Mouse (Mus musculus): ENCODE data around the gene Sos1. TPM values are rescaled to one million over a fixed set of nuclear protein-coding genes. Genes with fewer than 3 reads are reported as not detected.

Gene Sos1
- polyA plus RNA-seq, 1 experiment from 2014 or later = 2.3 TPM

GRCm38 (mm10) chr17:80450426-80451030, 29.7 kb downstream of the Sos1 start:
- peaks cover 14% of the 10 kb centered on the region for H3K36me3 ChIP-seq (ENCODE audit: control insufficient read depth, insufficient read depth)
- no peak for ATAC-seq (replicated peaks; ENCODE audit: extremely low read depth, insufficient read depth, low FRiP score)
- H3K4me1 ChIP-seq (ENCODE audit: control insufficient read depth, insufficient read depth, low read length) = no peaks in the 10 kb centered on the region
- H3K9me3 ChIP-seq (replicated peaks; ENCODE audit: control insufficient read depth, low read length) = no peaks in the 10 kb centered on the region
- H3K4me2 ChIP-seq (ENCODE audit: low read depth, low read length) = no peak overlapping the region
- WGBS = 56% methylated on average over 3 of the region's 3 CpGs
- no peak overlapping the region for H3K4me3 ChIP-seq (ENCODE audit: low read length)
- no peaks in the 10 kb centered on the region for H3K27me3 ChIP-seq (ENCODE audit: control insufficient read depth, insufficient read depth, low read length)
- no peak overlapping the region for H3K9ac ChIP-seq (ENCODE audit: low read length)
- H3K27ac ChIP-seq (ENCODE audit: low read length) = no peak overlapping the region

DNA sequence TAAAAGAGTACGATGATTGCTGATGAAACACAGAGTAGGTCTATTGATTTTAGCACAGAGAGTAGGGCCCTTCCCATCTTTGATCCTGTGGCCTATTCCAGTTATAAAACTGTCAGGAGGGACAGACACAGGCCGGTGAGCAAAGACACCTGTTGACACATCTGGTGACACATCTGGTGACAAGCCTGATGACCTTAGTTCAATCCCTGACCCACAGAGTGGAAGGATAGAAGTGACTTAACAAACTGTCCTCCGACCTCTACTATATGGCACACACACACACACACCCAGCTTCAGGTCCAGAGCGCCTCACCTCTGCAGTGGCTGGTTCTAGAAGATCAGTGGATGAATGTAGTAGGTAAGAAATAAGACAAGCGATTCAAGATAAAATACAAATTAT, 33.8 kb downstream of the Sos1 start:
- Histone ChIP-seq H3K9ac (ENCODE audit: low read length) (no peak overlapping the region), H3K9me3 (replicated peaks; ENCODE audit: control insufficient read depth, low read length) (no peaks in the 10 kb centered on the region), H3K27ac (ENCODE audit: low read length) (no peak overlapping the region), H3K4me2 (ENCODE audit: low read depth, low read length) (no peak overlapping the region), H3K27me3 (ENCODE audit: control insufficient read depth, insufficient read depth, low read length) (no peaks in the 10 kb centered on the region), H3K4me3 (ENCODE audit: low read length) (no peak overlapping the region), H3K36me3 (ENCODE audit: control insufficient read depth, insufficient read depth) (peaks cover 25% of the 10 kb centered on the region), H3K4me1 (ENCODE audit: control insufficient read depth, insufficient read depth, low read length) (no peaks in the 10 kb centered on the region)
- 89% methylated on average over 5 of the region's 5 CpGs for WGBS
- no peak for ATAC-seq (replicated peaks; ENCODE audit: extremely low read depth, insufficient read depth, low FRiP score)

DNA sequence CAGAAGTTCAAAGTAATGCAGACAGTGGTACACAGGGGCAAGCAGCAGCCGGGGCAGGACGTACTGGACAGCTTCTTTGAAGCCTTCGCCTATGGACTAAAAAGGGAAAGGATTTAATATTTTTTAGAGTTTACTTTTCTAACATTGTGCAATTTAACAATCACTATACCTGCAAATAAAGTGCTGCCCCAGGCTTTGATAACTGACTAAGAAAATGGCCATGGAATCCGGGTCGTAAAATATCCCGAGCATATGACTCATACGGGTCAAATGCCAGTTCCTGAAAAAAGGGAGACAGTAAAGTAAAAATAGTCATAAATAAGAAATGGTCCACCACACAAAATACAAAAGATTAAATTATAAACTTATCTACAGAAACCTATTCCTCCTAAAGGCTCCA, 34.8 kb downstream of the Sos1 start:
- no peak for ATAC-seq (replicated peaks; ENCODE audit: extremely low read depth, insufficient read depth, low FRiP score)
- 87% methylated on average over 7 of the region's 7 CpGs for WGBS
- Histone ChIP-seq H3K9me3 (replicated peaks; ENCODE audit: control insufficient read depth, low read length) (no peaks in the 10 kb centered on the region), H3K4me3 (ENCODE audit: low read length) (no peak overlapping the region), H3K27me3 (ENCODE audit: control insufficient read depth, insufficient read depth, low read length) (no peaks in the 10 kb centered on the region), H3K36me3 (ENCODE audit: control insufficient read depth, insufficient read depth) (peaks cover 25% of the 10 kb centered on the region), H3K9ac (ENCODE audit: low read length) (no peak overlapping the region), H3K4me1 (ENCODE audit: control insufficient read depth, insufficient read depth, low read length) (no peaks in the 10 kb centered on the region), H3K27ac (ENCODE audit: low read length) (no peak overlapping the region), H3K4me2 (ENCODE audit: low read depth, low read length) (no peak overlapping the region)

DNA sequence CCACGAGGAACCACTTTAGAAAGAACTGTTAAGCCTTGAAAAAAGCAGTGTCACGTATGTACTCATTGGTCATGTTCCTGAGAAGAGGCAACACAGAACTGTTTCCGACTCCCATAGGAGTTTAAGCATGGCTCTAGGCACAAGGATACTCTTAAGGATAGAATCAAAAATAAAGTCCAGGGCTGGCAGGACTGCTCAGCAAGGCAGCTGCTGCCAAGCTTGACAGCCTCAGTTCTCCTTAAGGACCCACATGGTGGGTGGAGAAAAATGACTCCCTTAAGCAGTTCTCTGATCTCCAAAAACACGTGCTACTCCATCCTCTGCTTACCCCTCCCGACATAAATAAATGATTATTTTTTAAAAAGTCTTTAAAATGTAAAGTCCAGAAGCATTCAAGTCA, 44.6 kb downstream of the Sos1 start:
- no peak overlapping the region for H3K27ac ChIP-seq (ENCODE audit: low read length)
- H3K4me3 ChIP-seq (ENCODE audit: low read length) = no peak overlapping the region

GRCm38 (mm10) chr17:80434430-80434829, 45.8 kb downstream of the Sos1 start:
- no peak for ATAC-seq (replicated peaks; ENCODE audit: extremely low read depth, insufficient read depth, low FRiP score)
- Histone ChIP-seq H3K36me3 (ENCODE audit: control insufficient read depth, insufficient read depth) (peaks cover 13% of the 10 kb centered on the region), H3K4me1 (ENCODE audit: control insufficient read depth, insufficient read depth, low read length) (no peaks in the 10 kb centered on the region), H3K27me3 (ENCODE audit: control insufficient read depth, insufficient read depth, low read length) (no peaks in the 10 kb centered on the region), H3K4me2 (ENCODE audit: low read depth, low read length) (no peak overlapping the region), H3K4me3 (ENCODE audit: low read length) (no peak overlapping the region), H3K9ac (ENCODE audit: low read length) (no peak overlapping the region), H3K27ac (ENCODE audit: low read length) (no peak overlapping the region), H3K9me3 (replicated peaks; ENCODE audit: control insufficient read depth, low read length) (no peaks in the 10 kb centered on the region)
- WGBS = 74% methylated on average over 3 of the region's 3 CpGs

More for the DNA sequence above, 44.6 kb downstream of the Sos1 start:
- WGBS = 80% methylated on average over 5 of the region's 5 CpGs
- ATAC-seq (replicated peaks; ENCODE audit: extremely low read depth, insufficient read depth, low FRiP score) = no peak
- Histone ChIP-seq H3K4me1 (ENCODE audit: control insufficient read depth, insufficient read depth, low read length) (no peaks in the 10 kb centered on the region), H3K9me3 (replicated peaks; ENCODE audit: control insufficient read depth, low read length) (no peaks in the 10 kb centered on the region), H3K27me3 (ENCODE audit: control insufficient read depth, insufficient read depth, low read length) (no peaks in the 10 kb centered on the region), H3K4me2 (ENCODE audit: low read depth, low read length) (no peak overlapping the region), H3K36me3 (ENCODE audit: control insufficient read depth, insufficient read depth) (peaks cover 11% of the 10 kb centered on the region), H3K9ac (ENCODE audit: low read length) (no peak overlapping the region)

- WGBS = 93% methylated on average over 9 of the region's 9 CpGs
- Histone ChIP-seq H3K9me3 (replicated peaks; ENCODE audit: control insufficient read depth, low read length) (no peaks in the 10 kb centered on the region), H3K4me1 (ENCODE audit: control insufficient read depth, insufficient read depth, low read length) (peaks cover 6% of the 10 kb centered on the region; the same call in 1 of the 2 replicates), H3K27ac (ENCODE audit: low read length) (no peak overlapping the region), H3K9ac (ENCODE audit: low read length) (no peak overlapping the region), H3K4me2 (ENCODE audit: low read depth, low read length) (no peak overlapping the region), H3K36me3 (ENCODE audit: control insufficient read depth, insufficient read depth) (peaks cover 9% of the 10 kb centered on the region; the same call in 1 of the 2 replicates), H3K4me3 (ENCODE audit: low read length) (no peak overlapping the region), H3K27me3 (ENCODE audit: control insufficient read depth, insufficient read depth, low read length) (no peaks in the 10 kb centered on the region)
- no peak for ATAC-seq (replicated peaks; ENCODE audit: extremely low read depth, insufficient read depth, low FRiP score)
These were observed 48.3 kb downstream of the Sos1 start for GRCm38 (mm10) chr17:80431997-80432396.

DNA sequence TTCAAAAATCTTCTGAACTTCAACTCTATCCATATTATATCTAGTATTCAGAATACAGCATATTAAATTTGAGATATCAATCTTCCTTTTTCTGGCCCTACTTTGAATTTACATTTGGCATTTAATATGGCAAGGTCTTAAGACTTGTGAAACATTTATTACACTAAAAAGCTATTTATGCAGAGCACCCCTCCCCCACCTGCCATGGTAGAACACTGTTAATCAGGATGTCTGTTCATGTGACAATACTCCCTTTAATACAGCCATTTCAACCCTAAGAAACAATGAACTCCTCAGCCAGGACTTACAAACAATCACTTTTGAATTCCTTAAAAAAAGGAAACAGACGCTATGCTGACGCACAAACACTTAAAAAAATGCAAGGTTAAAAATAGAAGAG, 52.3 kb downstream of the Sos1 start:
- Histone ChIP-seq H3K9me3 (replicated peaks; ENCODE audit: control insufficient read depth, low read length) (no peaks in the 10 kb centered on the region), H3K4me2 (ENCODE audit: low read depth, low read length) (no peak overlapping the region), H3K27me3 (ENCODE audit: control insufficient read depth, insufficient read depth, low read length) (no peaks in the 10 kb centered on the region), H3K4me3 (ENCODE audit: low read length) (no peak overlapping the region), H3K9ac (ENCODE audit: low read length) (no peak overlapping the region), H3K36me3 (ENCODE audit: control insufficient read depth, insufficient read depth) (peaks cover 4% of the 10 kb centered on the region), H3K4me1 (ENCODE audit: control insufficient read depth, insufficient read depth, low read length) (peaks cover 9% of the 10 kb centered on the region; the same call in 1 of the 2 replicates), H3K27ac (ENCODE audit: low read length) (no peak overlapping the region)
- 51% methylated on average over 2 of the region's 2 CpGs for WGBS
- no peak for ATAC-seq (replicated peaks; ENCODE audit: extremely low read depth, insufficient read depth, low FRiP score)

GRCm38 (mm10) chr17:80426901-80427300, 53.4 kb downstream of the Sos1 start:
- peaks cover 14% of the 10 kb centered on the region for H3K36me3 ChIP-seq (ENCODE audit: control insufficient read depth, insufficient read depth)
- H3K9me3 ChIP-seq (replicated peaks; ENCODE audit: control insufficient read depth, low read length) = no peaks in the 10 kb centered on the region
- H3K4me3 ChIP-seq (ENCODE audit: low read length) = no peak overlapping the region
- no peak overlapping the region for H3K27ac ChIP-seq (ENCODE audit: low read length)
- no peaks in the 10 kb centered on the region for H3K27me3 ChIP-seq (ENCODE audit: control insufficient read depth, insufficient read depth, low read length)
- no peak overlapping the region for H3K4me2 ChIP-seq (ENCODE audit: low read depth, low read length)
- ATAC-seq (replicated peaks; ENCODE audit: extremely low read depth, insufficient read depth, low FRiP score) = no peak
- 60% methylated on average over 5 of the region's 5 CpGs for WGBS
- peaks cover 9% of the 10 kb centered on the region; the same call in 1 of the 2 replicates for H3K4me1 ChIP-seq (ENCODE audit: control insufficient read depth, insufficient read depth, low read length)
- H3K9ac ChIP-seq (ENCODE audit: low read length) = no peak overlapping the region

DNA sequence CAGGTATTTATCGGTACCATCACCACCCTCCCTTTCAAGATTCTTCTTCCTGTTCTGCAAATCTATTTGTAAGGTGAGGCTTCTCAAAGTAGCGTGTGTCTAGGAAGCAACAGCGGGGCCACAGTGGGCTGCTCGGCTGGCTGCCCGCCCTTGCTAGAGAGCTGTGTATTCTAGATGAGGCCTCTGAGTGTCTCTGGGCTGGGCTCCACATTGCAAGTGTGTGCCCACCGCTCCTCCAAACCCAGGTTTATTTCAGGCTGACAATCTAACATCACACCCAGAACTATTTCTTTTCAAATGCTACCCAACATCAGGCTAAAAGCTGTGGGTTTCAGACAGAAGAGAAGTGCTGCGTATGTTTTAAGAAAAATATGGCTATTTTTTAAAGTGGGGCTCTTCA, 54.1 kb downstream of the Sos1 start:
- no peak for ATAC-seq (replicated peaks; ENCODE audit: extremely low read depth, insufficient read depth, low FRiP score)
- 84% methylated on average over 7 of the region's 7 CpGs for WGBS
- H3K9ac ChIP-seq (ENCODE audit: low read length) = no peak overlapping the region
- H3K27me3 ChIP-seq (ENCODE audit: control insufficient read depth, insufficient read depth, low read length) = no peaks in the 10 kb centered on the region
- no peaks in the 10 kb centered on the region for H3K9me3 ChIP-seq (replicated peaks; ENCODE audit: control insufficient read depth, low read length)
- peak overlapping the region; percentile 27; the same call in 1 of the 2 replicates for H3K27ac ChIP-seq (ENCODE audit: low read length)
- peaks cover 14% of the 10 kb centered on the region for H3K36me3 ChIP-seq (ENCODE audit: control insufficient read depth, insufficient read depth)
- no peak overlapping the region for H3K4me2 ChIP-seq (ENCODE audit: low read depth, low read length)
- no peak overlapping the region for H3K4me3 ChIP-seq (ENCODE audit: low read length)
- H3K4me1 ChIP-seq (ENCODE audit: control insufficient read depth, insufficient read depth, low read length) = peaks cover 9% of the 10 kb centered on the region; the same call in 1 of the 2 replicates

Measured in heart, embryonic 16.5 days (tissue).